Mouse (Mus musculus): ENCODE data around the gene Mapk11. TPM values are rescaled to one million over a fixed set of nuclear protein-coding genes. Genes with fewer than 3 reads are reported as not detected.

Gene Mapk11
- total RNA-seq, 2 experiments from 2014 or later = 24.7 to 28.2 TPM

GRCm38 (mm10) chr15:89127364-89127940 is 22.0 kb downstream of the Mapk11 start:
- DNase-seq (ENCODE audit: extremely low spot score in 1 of 2, low spot score in 2 of 2) = no peak
- intact Hi-C loops (cut with DNase I) = loop anchor here (5.0 kb wide), 2 partner anchors 55 to 85 kb away; partner anchors contain the start of genes Plxnb2 and Ppp6r2

GRCm38 (mm10) chr15:89126622-89127021 is 22.8 kb downstream of the Mapk11 start:
- DNase-seq (ENCODE audit: extremely low spot score in 1 of 2, low spot score in 2 of 2) = no peak
- intact Hi-C loops (cut with DNase I) = loop anchor here (5.0 kb wide), 2 partner anchors 56 to 86 kb away; partner anchors contain the start of genes Plxnb2 and Ppp6r2

GRCm38 (mm10) chr15:89125351-89125750 is 24.1 kb downstream of the Mapk11 start:
- no peak for DNase-seq (ENCODE audit: extremely low spot score in 1 of 2, low spot score in 2 of 2)

DNA sequence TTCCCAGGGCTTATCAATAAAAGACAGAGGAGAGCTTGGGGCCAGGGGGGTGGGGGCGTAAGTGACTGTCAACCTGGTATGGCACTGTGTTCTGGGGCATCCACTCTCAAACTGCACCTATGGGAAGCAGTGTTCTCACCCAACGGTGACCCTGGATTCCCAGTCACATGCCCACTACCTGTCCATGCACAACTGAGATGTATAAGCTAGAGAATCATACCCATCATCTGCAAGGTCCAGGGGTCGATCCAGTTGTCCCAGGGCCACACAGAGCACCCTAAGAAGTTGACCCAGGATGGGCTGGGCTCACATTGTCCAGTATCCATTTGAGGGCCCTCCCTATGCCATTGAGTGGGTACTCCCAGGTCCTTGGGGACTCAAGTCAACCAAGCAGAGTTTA is 25.1 kb downstream of the Mapk11 start:
- no peak for DNase-seq (ENCODE audit: extremely low spot score in 1 of 2, low spot score in 2 of 2)
- intact Hi-C loops (cut with DNase I) = loop anchor here (5.0 kb wide), 1 partner anchor 73 kb away; the partner anchor contains the start of gene Dennd6b

More at GRCm38 (mm10) chr15:89125351-89125750, 24.1 kb downstream of the Mapk11 start:
- intact Hi-C loops (cut with DNase I) = loop anchor here (5.0 kb wide), 2 partner anchors 57 to 87 kb away; partner anchors contain the start of genes Plxnb2 and Ppp6r2

GRCm38 (mm10) chr15:89123595-89123994 is 25.8 kb downstream of the Mapk11 start:
- peak in 1 of 2 experiments; percentile 71 for DNase-seq (ENCODE audit: extremely low spot score in 1 of 2, low spot score in 2 of 2)
- intact Hi-C loops (cut with DNase I) = loop anchor here (5.0 kb wide), 1 partner anchor 74 kb away; the partner anchor contains the start of gene Dennd6b

- DNase-seq (ENCODE audit: extremely low spot score in 1 of 2, low spot score in 2 of 2) = peak; percentile 93 to 96
- intact Hi-C loops (cut with DNase I) = loop anchor here (5.0 kb wide), 1 partner anchor 74 kb away; the partner anchor contains the start of gene Dennd6b
Observed at GRCm38 (mm10) chr15:89122649-89123366, 26.6 kb downstream of the Mapk11 start, which contains the start of gene Tubgcp6. TSS of gene Tubgcp6 (minus strand) at chr15:89123112.

- DNase-seq (ENCODE audit: extremely low spot score in 1 of 2, low spot score in 2 of 2) = no peak
- intact Hi-C loops (cut with DNase I) = no loop called here
Observed at GRCm38 (mm10) chr15:89118007-89118406, 31.4 kb downstream of the Mapk11 start.

DNA sequence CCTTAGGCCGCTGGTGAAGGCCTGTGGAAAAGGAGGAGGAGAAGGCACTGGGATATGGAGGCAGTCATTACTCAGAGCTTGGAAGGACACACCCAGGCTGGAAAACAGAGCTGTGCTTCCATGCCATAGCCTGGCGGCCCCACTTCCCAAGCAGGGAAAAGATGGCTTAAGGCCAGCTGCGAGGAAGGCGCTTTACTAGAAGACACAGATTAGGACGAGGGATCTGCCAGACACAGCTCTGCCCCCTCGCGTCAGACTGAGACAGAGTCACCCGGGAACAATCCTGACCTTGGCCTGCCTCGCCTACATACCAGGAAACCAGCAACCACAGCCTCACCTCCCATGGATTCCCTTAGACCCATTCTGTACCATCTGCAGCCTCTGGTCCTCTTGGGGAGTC is 39.3 kb downstream of the Mapk11 start:
- DNase-seq (ENCODE audit: extremely low spot score in 1 of 2, low spot score in 2 of 2) = no peak
- intact Hi-C loops (cut with DNase I) = no loop called here

DNA sequence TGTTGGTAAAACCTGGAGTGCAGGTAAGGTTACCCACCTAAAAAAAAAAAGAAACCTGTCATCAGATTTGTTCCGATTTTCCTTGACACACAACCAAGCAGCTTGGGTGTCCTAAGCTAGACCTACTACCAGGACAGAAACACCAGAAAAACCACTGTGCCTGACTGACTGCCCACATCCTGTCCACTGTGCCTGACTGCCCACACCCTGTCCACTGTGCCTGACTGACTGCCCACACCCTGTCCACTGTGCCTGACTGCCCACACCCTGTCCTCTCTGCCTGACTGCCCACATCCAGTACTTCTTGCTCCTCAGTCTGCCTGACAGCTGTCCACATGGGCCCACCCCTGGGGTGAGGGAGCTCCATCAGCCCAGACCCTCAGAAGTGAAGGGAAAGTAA is 42.5 kb downstream of the Mapk11 start:
- intact Hi-C loops (cut with DNase I) = no loop called here
- peak in 1 of 2 experiments; percentile 12 for DNase-seq (ENCODE audit: extremely low spot score in 1 of 2, low spot score in 2 of 2)

- peak in 1 of 2 experiments; percentile 27 for DNase-seq (ENCODE audit: extremely low spot score in 1 of 2, low spot score in 2 of 2)
- intact Hi-C loops (cut with DNase I) = no loop called here
Observed at GRCm38 (mm10) chr15:89106073-89106472, 43.4 kb downstream of the Mapk11 start.

GRCm38 (mm10) chr15:89104425-89104824 is 45.0 kb downstream of the Mapk11 start:
- intact Hi-C loops (cut with DNase I) = no loop called here
- DNase-seq (ENCODE audit: extremely low spot score in 1 of 2, low spot score in 2 of 2) = peak in 1 of 2 experiments; percentile 31

- peak in 1 of 2 experiments; percentile 38 for DNase-seq (ENCODE audit: extremely low spot score in 1 of 2, low spot score in 2 of 2)
- intact Hi-C loops (cut with DNase I) = no loop called here
Observed at GRCm38 (mm10) chr15:89103921-89104320, 45.5 kb downstream of the Mapk11 start.

- intact Hi-C loops (cut with DNase I) = no loop called here
- DNase-seq (ENCODE audit: extremely low spot score in 1 of 2, low spot score in 2 of 2) = peak in 1 of 2 experiments; percentile 18
Observed at GRCm38 (mm10) chr15:89102646-89103045, 46.8 kb downstream of the Mapk11 start.

GRCm38 (mm10) chr15:89100823-89101222 is 48.6 kb downstream of the Mapk11 start:
- peak in 1 of 2 experiments; percentile 20 for DNase-seq (ENCODE audit: extremely low spot score in 1 of 2, low spot score in 2 of 2)
- intact Hi-C loops (cut with DNase I) = no loop called here

DNA sequence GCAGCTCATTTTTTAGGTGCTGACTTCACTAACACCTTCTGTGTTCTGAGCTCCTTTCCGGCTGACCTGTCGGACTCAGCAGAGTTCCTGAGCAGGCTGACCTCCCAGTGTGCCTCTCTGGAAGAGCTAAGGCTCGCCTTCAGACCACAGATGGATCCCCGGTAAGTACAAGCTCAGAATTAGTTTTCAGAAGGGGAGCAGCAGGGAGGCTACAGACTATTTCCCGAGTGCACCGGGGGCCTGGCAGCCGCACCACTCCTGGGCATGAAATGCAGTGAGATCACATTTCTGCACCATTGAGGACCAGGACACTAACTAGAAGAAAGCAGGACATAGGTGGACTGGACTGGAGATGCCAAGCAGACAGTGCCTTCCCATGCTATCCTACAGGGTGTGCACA is 50.8 kb downstream of the Mapk11 start:
- intact Hi-C loops (cut with DNase I) = no loop called here
- DNase-seq (ENCODE audit: extremely low spot score in 1 of 2, low spot score in 2 of 2) = peak in 1 of 2 experiments; percentile 8

DNA sequence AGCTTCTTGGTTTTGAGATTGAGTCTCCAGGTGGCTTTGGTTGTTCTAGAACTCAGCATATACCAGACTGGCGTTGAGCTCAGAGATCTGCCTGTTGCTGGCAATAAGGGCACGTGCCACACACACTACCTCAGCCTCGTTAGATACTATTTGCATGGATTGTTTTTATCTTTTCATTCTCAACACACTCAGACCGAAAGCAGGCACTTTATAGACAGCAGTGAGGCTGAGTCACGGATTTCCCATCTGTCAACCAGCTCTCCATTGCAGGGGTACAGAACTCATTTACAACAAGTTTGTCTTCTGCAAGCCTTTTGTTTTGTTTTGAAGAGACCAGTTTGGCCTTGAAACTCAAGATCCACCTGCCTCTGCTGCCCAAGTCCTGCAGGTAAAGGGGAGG is 52.0 kb downstream of the Mapk11 start:
- intact Hi-C loops (cut with DNase I) = no loop called here
- DNase-seq (ENCODE audit: extremely low spot score in 1 of 2, low spot score in 2 of 2) = peak in 1 of 2 experiments; percentile 12
